Mouse (Mus musculus): ENCODE data around the gene Arfrp1. TPM values are rescaled to one million over a fixed set of nuclear protein-coding genes. Genes with fewer than 3 reads are reported as not detected.
A peak's percentile ranks its signal among the peaks of the same experiment; 100 is the strongest.

Arfrp1 gene
- total and polyA plus RNA-seq, 3 experiments = 29.2 to 55.6 (median 46.0) TPM

GRCm38 (mm10) chr2:181392600-181393213 lies 27.5 kb upstream of the Arfrp1 start (continued):
- TF ChIP-seq MAX (IDR thresholded peaks at IDR 0.05; ENCODE audit: low read length) (no peak; the same call in 1 of the 2 replicates), ELF1 (IDR thresholded peaks at IDR 0.05; ENCODE audit: low read depth, low read length) (peak; percentile 25; the same call in 1 of the 2 replicates), CHD1 (IDR thresholded peaks at IDR 0.05; ENCODE audit: low read depth, low read length) (no peak), SIN3A (IDR thresholded peaks at IDR 0.05; ENCODE audit: low read length) (peak; percentile 54; the same call in 1 of the 2 replicates), USF1 (IDR thresholded peaks at IDR 0.05; ENCODE audit: low read depth, low read length) (no peak), KAT2A (IDR thresholded peaks at IDR 0.05; ENCODE audit: insufficient replicate concordance, low read length) (no peak)

GRCm38 (mm10) chr2:181391541-181391940 lies 26.3 kb upstream of the Arfrp1 start:
- no peaks in the 10 kb centered on the region for H3K9me3 ChIP-seq (replicated peaks; ENCODE audit: low read length)

DNA sequence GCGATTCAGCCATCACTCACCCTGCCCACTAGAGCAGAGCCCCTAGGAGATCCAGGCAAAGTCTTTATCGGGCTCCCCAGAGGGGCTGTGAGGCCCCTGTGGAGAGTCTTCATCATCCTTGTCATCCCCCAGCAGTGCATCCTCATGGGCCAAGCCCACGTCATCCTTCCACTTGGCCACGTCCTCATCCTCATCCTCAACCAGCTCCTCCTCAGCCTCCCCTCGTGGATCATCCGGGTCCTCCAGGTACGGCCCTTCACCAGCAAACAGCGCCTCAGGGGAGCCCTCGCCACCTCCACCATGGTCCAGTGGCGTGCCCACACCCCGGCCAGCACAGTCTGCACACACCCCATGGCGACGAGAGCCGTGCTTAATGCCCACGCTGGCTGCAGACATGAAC lies 25.8 kb upstream of the Arfrp1 start:
- Histone ChIP-seq H3K9ac (ENCODE audit: insufficient read depth, low read depth) (no peak overlapping the region), H3K27me3 (replicated peaks) (no peaks in the 10 kb centered on the region), H3K4me1 (ENCODE audit: control insufficient read depth in 1 of 2, insufficient read depth in 2 of 2) (no peaks in the 10 kb centered on the region), H3K79me2 (replicated peaks; ENCODE audit: control insufficient read depth, extremely low read depth, insufficient read depth, poor library complexity, severe bottlenecking) (no peaks in the 10 kb centered on the region), H3K4me3 (replicated peaks in 1 of 3; ENCODE audit: low read depth in 2 of 3, low read length in 2 of 3, poor library complexity in 1 of 3) (no peak overlapping the region), H3K9me3 (replicated peaks; ENCODE audit: low read length) (no peaks in the 10 kb centered on the region), H3K36me3 (replicated peaks in 1 of 2; ENCODE audit: control insufficient read depth in 1 of 2, insufficient read depth in 1 of 2, low read length in 1 of 2) (peaks cover 26 to 83% of the 10 kb centered on the region in 2 experiments), H3K4me2 (ENCODE audit: insufficient read depth, low read depth, poor library complexity, severe bottlenecking) (no peak overlapping the region), H3K27ac (ENCODE audit: insufficient read depth, low read depth) (no peak overlapping the region)
- in situ Hi-C loops (cut with MboI; ENCODE audit: low pct_ligation_motif_present, low pct_unique_long_range_greater_than_20kb, low sequenced_read_pairs) (loop anchor here (5.0 kb wide), 2 partner anchors 96 to 186 kb away; no protein-coding TSS in a partner anchor), dilution Hi-C loops (cut with MboI; ENCODE audit: extremely low pct_ligation_motif_present, extremely low pct_unique_long_range_greater_than_20kb, low sequenced_read_pairs) (no loop called here)
- no peak for DNase-seq (ENCODE audit: extremely low read depth)
- no peak for TF ChIP-seq MAX (IDR thresholded peaks at IDR 0.05; ENCODE audit: low read length)
- TF ChIP-seq BHLHE40 (IDR thresholded peaks at IDR 0.05; ENCODE audit: low read depth, low read length) = no peak
- no peak; the same call in 1 of the 2 replicates for TF ChIP-seq POLR2AphosphoS2 (IDR thresholded peaks at IDR 0.05; ENCODE audit: low read depth, low read length)
- TF ChIP-seq MXI1 (IDR thresholded peaks at IDR 0.05; ENCODE audit: low read depth, low read length) = no peak
- TF ChIP-seq TBP (conservative IDR thresholded peaks at IDR 0.05; ENCODE audit: low read depth, low read length) = no peak
- TF ChIP-seq KAT2A (IDR thresholded peaks at IDR 0.05; ENCODE audit: insufficient replicate concordance, low read length) = no peak
- no peak for TF ChIP-seq CHD2 (IDR thresholded peaks at IDR 0.05; ENCODE audit: low read length)
- no peak for TF ChIP-seq SIN3A (IDR thresholded peaks at IDR 0.05; ENCODE audit: low read length)
- TF ChIP-seq PAX5 (IDR thresholded peaks at IDR 0.05; ENCODE audit: low read length) = no peak
- TF ChIP-seq JUN (IDR thresholded peaks at IDR 0.05; ENCODE audit: insufficient read depth, low read depth, low read length) = no peak
- no peak for TF ChIP-seq ETS1 (conservative IDR thresholded peaks at IDR 0.05; ENCODE audit: low read depth, low read length)
- TF ChIP-seq JUND (conservative IDR thresholded peaks at IDR 0.05; ENCODE audit: low read depth, low read length) = no peak
- TF ChIP-seq MAFK (IDR thresholded peaks at IDR 0.05; ENCODE audit: insufficient replicate concordance, low read length) = no peak
- TF ChIP-seq USF2 (conservative IDR thresholded peaks at IDR 0.05; ENCODE audit: low read depth, low read length) = no peak

More at GRCm38 (mm10) chr2:181391541-181391940, 26.3 kb upstream of the Arfrp1 start:
- no peak for DNase-seq (ENCODE audit: extremely low read depth)
- dilution Hi-C loops (cut with MboI; ENCODE audit: extremely low pct_ligation_motif_present, extremely low pct_unique_long_range_greater_than_20kb, low sequenced_read_pairs) (no loop called here), in situ Hi-C loops (cut with MboI; ENCODE audit: low pct_ligation_motif_present, low pct_unique_long_range_greater_than_20kb, low sequenced_read_pairs) (loop anchor here (5.0 kb wide), 2 partner anchors 96 to 186 kb away; no protein-coding TSS in a partner anchor)
- H3K4me2 ChIP-seq (ENCODE audit: insufficient read depth, low read depth, poor library complexity, severe bottlenecking) = no peak overlapping the region
- H3K9ac ChIP-seq (ENCODE audit: insufficient read depth, low read depth) = no peak overlapping the region
- H3K27me3 ChIP-seq (replicated peaks) = no peaks in the 10 kb centered on the region
- H3K27ac ChIP-seq (ENCODE audit: insufficient read depth, low read depth) = no peak overlapping the region
- H3K4me3 ChIP-seq (replicated peaks in 1 of 3; ENCODE audit: low read depth in 2 of 3, low read length in 2 of 3, poor library complexity in 1 of 3) = no peak overlapping the region
- no peaks in the 10 kb centered on the region for H3K79me2 ChIP-seq (replicated peaks; ENCODE audit: control insufficient read depth, extremely low read depth, insufficient read depth, poor library complexity, severe bottlenecking)
- H3K4me1 ChIP-seq (ENCODE audit: control insufficient read depth in 1 of 2, insufficient read depth in 2 of 2) = no peaks in the 10 kb centered on the region
- TF ChIP-seq CHD2 (IDR thresholded peaks at IDR 0.05; ENCODE audit: low read length) = no peak
- H3K36me3 ChIP-seq (replicated peaks in 1 of 2; ENCODE audit: control insufficient read depth in 1 of 2, insufficient read depth in 1 of 2, low read length in 1 of 2) = peaks cover 22 to 81% of the 10 kb centered on the region in 2 experiments

Measured in CH12.LX (cell line).